Mouse (Mus musculus) intestine, embryonic 15.5 days (tissue): ENCODE data around the gene Mapre3. TPM values are rescaled to one million over a fixed set of nuclear protein-coding genes. Genes with fewer than 3 reads are reported as not detected.

ENCODE experiments used
- ATAC-seq: fragments of 200-750 bp; cut with Nextera tagmentation; 2 replicates; pipeline ENCODE4 v1.8.0; 2017; ENCODE audit warnings: moderate TSS enrichment, moderate library complexity
- H3K27ac ChIP-seq: fragments of 300-500 bp; sonication (generic); 2 replicates; pipeline ENCODE4 v1.5.1; 2015; ENCODE audit warnings: mild to moderate bottlenecking, inconsistent platforms
- H3K27me3 ChIP-seq: fragments of 300-500 bp; sonication (generic); replicated peaks from 2 replicates; pipeline ENCODE4 v1.6.1; 2015; ENCODE audit warnings: inconsistent platforms
- H3K36me3 ChIP-seq: fragments of 300-500 bp; sonication (generic); 2 replicates; pipeline ENCODE4 v1.6.1; 2015; ENCODE audit warnings: inconsistent platforms
- H3K4me1 ChIP-seq: fragments of 300-500 bp; sonication (generic); replicated peaks from 2 replicates; pipeline ENCODE4 v1.6.1; 2015; ENCODE audit warnings: inconsistent platforms
- H3K4me2 ChIP-seq: fragments of 300-500 bp; sonication (generic); replicated peaks from 2 replicates; pipeline ENCODE4 v1.6.1; 2015; ENCODE audit warnings: mild to moderate bottlenecking, inconsistent platforms
- H3K4me3 ChIP-seq: fragments of 300-500 bp; sonication (generic); replicated peaks from 2 replicates; pipeline ENCODE4 v1.5.1; 2015; ENCODE audit warnings: inconsistent platforms
- H3K9ac ChIP-seq: fragments of 300-500 bp; sonication (generic); 2 replicates; pipeline ENCODE4 v1.6.1; 2015; ENCODE audit warnings: inconsistent platforms
- H3K9me3 ChIP-seq: fragments of 300-500 bp; sonication (generic); 2 replicates; pipeline ENCODE4 v1.6.1; 2016; ENCODE audit warnings: inconsistent platforms
- WGBS: fragments of 180-500 bp; shearing (Covaris S2); methylation state at CpG from one replicate; pipeline ENCODE4 v1.1.7; 2015; 5-methylcytosine and 5-hydroxymethylcytosine counted together
- polyA plus RNA-seq: library from polyadenylated mRNA; unstranded; fragments of >200 nt; fragmentation: Nextera tagmentation; extraction: Ambion mirVana; gene quantifications from 2 replicates; pipeline ENCODE4 v1.2.1, GENCODE M21; 2015

The Mapre3 gene
- polyA plus RNA-seq, 1 experiment from 2014 or later, result 17.4 TPM

DNA sequence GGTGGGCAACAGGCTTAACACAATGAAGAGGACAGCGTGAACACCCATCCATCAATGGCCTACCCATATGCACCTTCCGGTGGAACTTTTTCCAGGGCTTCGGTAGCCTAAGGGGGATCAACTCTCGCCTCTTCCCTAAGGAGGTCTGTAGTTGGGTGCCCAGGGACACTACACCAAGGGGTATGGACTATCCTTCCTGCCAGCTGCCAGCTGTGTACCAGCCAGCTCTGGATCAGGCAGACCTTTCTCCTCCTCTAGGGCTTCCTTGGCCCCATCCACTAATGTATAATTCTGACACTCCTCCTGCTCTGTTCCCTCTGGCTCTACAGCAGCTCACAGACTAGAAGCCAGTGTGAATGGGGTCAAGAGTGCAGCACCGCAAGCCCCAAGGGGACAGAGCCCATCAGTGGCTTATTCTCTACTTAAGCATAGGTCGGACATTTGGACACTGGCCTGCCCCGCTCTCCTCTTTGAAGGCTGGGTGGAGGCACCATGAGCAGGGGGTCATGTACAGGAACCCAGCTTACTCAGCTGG is 99.7 kb downstream of the Mapre3 start:
- Histone ChIP-seq H3K27ac (peak overlapping the region; percentile 96), H3K4me3 (peak overlapping the region; percentile 53), H3K4me1 (peaks cover 48% of the 10 kb centered on the region), H3K9ac (peak overlapping the region; percentile 67), H3K27me3 (no peaks in the 10 kb centered on the region), H3K36me3 (peaks cover 22% of the 10 kb centered on the region), H3K4me2 (peak overlapping the region; percentile 79), H3K9me3 (no peaks in the 10 kb centered on the region)
- no peak for ATAC-seq
- 54% methylated on average over 7 of the region's 7 CpGs for WGBS

DNA sequence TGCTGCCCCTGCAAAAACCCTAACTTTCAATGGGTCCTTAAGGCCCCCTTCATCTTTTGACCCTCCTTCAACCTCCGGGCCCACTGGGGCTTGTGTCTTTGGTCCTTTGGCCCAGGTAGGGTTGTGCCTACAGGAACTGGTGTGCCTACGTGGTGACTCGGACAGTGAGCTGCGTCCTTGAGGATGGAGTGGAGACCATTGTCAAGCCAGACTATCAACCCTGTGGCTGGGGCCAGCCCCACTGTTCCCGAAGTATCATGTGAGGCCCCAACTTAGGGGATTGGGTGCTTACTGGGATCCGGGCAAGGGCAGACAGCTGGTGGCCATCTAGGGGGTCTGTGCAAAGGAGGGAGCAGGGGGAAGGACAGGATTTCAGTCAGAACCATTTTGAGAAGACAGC is 100.4 kb downstream of the Mapre3 start:
- Histone ChIP-seq H3K4me3 (peak overlapping the region; percentile 53), H3K36me3 (peaks cover 22% of the 10 kb centered on the region), H3K4me1 (peaks cover 41% of the 10 kb centered on the region), H3K4me2 (peak overlapping the region; percentile 79), H3K27me3 (no peaks in the 10 kb centered on the region), H3K27ac (peak overlapping the region; percentile 96), H3K9me3 (no peaks in the 10 kb centered on the region), H3K9ac (peak overlapping the region; percentile 67)
- 40% methylated on average over 6 of the region's 6 CpGs for WGBS
- no peak for ATAC-seq

GRCm38 (mm10) chr5:30915456-30915855 is 101.0 kb downstream of the Mapre3 start:
- H3K4me1 ChIP-seq, result peaks cover 47% of the 10 kb centered on the region
- no peak; the same call in none of the 2 replicates for ATAC-seq
- H3K36me3 ChIP-seq, result peaks cover 24% of the 10 kb centered on the region
- peak overlapping the region; percentile 67 for H3K9ac ChIP-seq
- WGBS, result 41% methylated on average over 9 of the region's 9 CpGs
- H3K9me3 ChIP-seq, result no peaks in the 10 kb centered on the region
- peak overlapping the region; percentile 96 for H3K27ac ChIP-seq
- no peaks in the 10 kb centered on the region for H3K27me3 ChIP-seq
- H3K4me3 ChIP-seq, result peak overlapping the region; percentile 53
- peak overlapping the region; percentile 79 for H3K4me2 ChIP-seq

Other genes with a start within 250 kb of the Mapre3 start
- gene Kcnk3, start 226.5 kb upstream of the Mapre3 start, polyA plus RNA-seq, result 24.4 and 24.9 TPM in 2 replicates
- 36.8 and 40.4 TPM in 2 replicates for gene Slc35f6, start 166.7 kb upstream of the Mapre3 start, polyA plus RNA-seq
- gene Cenpa, start 147.9 kb upstream of the Mapre3 start, polyA plus RNA-seq, result 216 and 224 TPM in 2 replicates
- gene Dpysl5, start 103.1 kb upstream of the Mapre3 start, polyA plus RNA-seq, result 6.6 and 7.1 TPM in 2 replicates
- gene Tmem214, start 53.4 kb downstream of the Mapre3 start, polyA plus RNA-seq, result 72.3 and 76.3 TPM in 2 replicates
- 13.9 and 16.4 TPM in 2 replicates for gene Agbl5, start 74.1 kb downstream of the Mapre3 start, polyA plus RNA-seq
- gene Ost4, start 93.1 kb downstream of the Mapre3 start, polyA plus RNA-seq, result 449 and 476 TPM in 2 replicates
- gene Emilin1, start 98.8 kb downstream of the Mapre3 start, polyA plus RNA-seq, result 183 and 190 TPM in 2 replicates
- 23.3 and 26.9 TPM in 2 replicates for gene Khk, start 106.8 kb downstream of the Mapre3 start, polyA plus RNA-seq
- 36.1 and 42.8 TPM in 2 replicates for gene Cgref1, start 130.9 kb downstream of the Mapre3 start, polyA plus RNA-seq
- 166 and 192 TPM in 2 replicates for gene Preb, start 145.7 kb downstream of the Mapre3 start, polyA plus RNA-seq
- gene Tcf23, start 154.0 kb downstream of the Mapre3 start, polyA plus RNA-seq, result 2.2 and 2.3 TPM in 2 replicates
- 164 and 171 TPM in 2 replicates for gene Atraid, start 233.7 kb downstream of the Mapre3 start, polyA plus RNA-seq
- 12.8 and 15.1 TPM in 2 replicates for gene Slc5a6, start 234.3 kb downstream of the Mapre3 start, polyA plus RNA-seq
- gene Cad, start 240.1 kb downstream of the Mapre3 start, polyA plus RNA-seq, result 24.2 and 25.2 TPM in 2 replicates